Mouse (Mus musculus): ENCODE data around the gene Kl. TPM values are rescaled to one million over a fixed set of nuclear protein-coding genes. Genes with fewer than 3 reads are reported as not detected.

The Kl gene
- total RNA-seq, 2 experiments from 2014 or later: 11.5 to 11.7 TPM

DNA sequence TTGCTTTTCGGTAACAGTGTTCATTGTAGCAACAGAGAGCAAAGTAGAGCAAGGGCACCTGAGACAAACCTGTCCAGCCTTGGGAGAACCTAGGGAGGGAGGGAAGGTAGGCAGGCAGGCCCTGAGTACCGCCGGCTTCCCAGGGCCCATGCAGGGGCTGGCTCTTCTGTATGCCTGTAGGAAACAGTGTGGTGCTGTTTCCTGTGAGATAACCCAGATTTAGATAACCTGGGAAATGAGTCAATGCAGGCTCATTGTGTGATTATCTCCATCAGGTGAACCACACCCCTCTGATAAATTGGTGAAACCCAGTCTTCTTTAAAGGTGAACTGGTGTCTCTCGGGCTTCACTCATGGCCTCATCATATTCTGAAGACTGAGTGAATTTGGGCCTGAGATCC is 73.7 kb downstream of the Kl start:
- DNase-seq (ENCODE audit: low spot score in 2 of 2): no peak

DNA sequence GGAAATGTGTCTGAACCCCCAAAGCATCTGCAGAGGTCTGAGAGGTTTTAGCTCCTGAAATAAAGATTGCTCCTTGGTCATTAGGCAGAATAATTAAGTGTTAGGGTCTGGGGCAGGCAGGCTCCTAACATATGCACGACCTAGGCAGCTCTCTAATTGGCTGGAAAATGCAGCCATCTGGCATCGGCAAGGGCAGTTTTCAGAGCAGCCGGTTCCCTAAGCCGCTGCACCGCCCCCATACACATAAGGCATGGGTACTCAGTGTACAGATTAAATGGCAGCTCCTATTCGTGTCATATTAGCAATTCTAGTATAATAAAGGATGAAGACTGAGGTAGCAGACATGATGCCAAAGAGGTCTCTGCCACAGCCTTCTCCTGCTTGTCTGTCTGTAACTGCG is 74.8 kb downstream of the Kl start:
- DNase-seq (ENCODE audit: low spot score in 2 of 2): peak; percentile 32 to 79

DNA sequence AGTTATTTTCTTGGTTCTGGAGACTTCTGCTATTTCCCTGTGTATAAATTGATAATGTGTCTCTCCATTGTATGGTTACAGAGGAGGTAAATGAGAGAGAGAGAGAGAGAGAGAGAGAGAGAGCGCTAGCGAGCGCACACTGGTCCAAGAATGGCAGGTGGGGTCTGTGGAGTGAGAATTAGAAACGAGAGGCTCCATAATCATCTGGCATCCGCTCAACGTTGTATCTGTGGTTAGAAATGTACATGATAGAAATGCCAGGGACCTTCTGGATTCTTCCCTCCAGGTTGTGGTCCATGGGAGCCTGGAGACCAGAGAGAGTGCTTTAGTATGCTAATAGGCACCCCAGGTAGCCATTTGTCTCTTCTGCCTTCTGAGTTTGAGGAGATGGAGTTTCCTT is 76.5 kb downstream of the Kl start:
- DNase-seq (ENCODE audit: low spot score in 2 of 2): no peak

DNA sequence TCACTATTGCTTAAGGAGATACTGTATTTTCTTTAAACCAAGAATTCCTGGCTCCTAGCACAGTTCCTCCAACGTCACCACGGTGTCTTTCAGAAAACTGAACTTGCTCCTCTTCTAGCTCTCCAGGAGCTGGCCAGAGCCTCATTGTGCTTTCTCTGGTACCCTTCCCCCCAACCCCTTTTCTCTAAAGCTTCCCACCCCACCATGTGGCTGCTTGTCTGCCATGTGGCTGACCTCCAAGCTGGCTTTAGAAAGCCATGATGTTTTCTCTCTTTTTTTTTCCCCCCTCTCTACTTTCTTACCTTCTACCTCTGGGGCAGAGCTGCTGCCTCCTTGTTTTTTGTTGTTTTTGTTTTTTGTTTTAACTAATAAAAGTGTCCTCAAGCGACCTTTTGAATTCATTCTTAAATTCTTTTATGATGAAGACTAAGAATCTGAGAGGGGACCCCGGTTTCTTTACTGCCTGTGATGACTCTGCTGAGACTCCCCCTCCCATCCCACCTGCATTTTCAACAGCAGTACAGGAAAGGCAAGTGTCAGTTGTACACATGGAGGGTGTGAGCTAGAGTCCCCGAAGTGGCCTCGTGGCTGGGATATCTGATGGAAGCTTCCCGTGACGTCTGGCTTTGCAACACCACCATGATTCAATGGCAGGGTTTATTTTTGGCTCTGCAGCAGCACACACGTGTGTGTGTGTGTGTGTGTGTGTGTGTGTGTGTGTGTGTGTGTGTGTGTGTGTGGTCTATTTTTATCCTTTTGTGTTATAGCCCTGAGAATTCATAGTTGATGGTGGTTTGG is 82.5 kb downstream of the Kl start:
- DNase-seq (ENCODE audit: low spot score in 2 of 2): no peak

DNA sequence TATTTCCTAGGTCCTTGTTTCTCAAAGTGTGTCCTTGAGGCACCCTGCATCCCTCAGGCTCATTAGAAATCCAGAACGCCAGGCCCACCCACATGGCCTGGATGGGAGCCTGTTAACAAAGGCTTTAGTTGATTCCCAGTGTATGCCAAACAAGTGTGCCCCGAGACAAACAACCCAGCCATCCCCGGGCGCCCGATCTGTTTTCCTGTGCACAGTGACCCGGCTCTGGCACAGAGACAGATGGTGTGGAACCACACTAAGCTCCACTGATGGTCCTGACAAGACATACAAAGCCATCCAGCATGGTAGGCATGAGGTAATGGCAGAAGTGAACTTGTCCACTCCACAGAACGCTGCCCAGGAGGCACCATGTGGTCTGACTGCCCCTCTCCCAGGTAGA is 85.5 kb downstream of the Kl start:
- DNase-seq (ENCODE audit: low spot score in 2 of 2): no peak

DNA sequence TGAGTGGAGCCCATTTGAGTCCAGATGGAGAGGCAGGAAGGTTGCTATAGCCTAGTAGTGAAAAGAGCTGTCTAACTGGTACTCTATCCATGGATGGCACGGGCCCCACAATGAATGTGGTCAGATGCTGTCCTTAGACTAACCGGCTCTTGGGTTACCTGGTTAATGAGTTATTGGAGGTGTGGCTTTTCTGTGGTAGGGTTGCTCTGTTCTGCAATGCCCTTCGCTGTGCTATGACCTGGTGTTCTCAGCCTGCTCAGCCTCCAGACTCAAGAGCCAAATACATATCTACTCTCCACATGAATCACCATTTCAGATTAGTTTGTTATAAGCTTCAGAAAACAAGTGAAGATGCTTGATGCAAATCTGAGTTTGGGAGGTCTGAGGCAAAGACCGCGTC is 90.5 kb downstream of the Kl start:
- no peak for DNase-seq (ENCODE audit: low spot score in 2 of 2)

All from layer of hippocampus, adult 18-20 months (tissue).